Mouse (Mus musculus) small intestine, adult 2 months (tissue): ENCODE measurements at regions not wholly inside any gene's neighbourhood (a gene's known extent, or its start where the extent isn't known, plus 50 kb on each side); places are given as distances from the start of the nearest gene placed in this dataset.

Experiments used
- H3K27ac ChIP-seq: fragments of 200-500 bp; 2 replicates; pipeline ENCODE4 v1.5.1; 2012; ENCODE audit warnings: low read depth, low read length, control low read depth, inconsistent platforms; ENCODE audit not compliant: insufficient read depth
- H3K27me3 ChIP-seq: fragments of 200-500 bp; 2 replicates; pipeline ENCODE4 v1.6.1; 2012; ENCODE audit warnings: mild to moderate bottlenecking, moderate library complexity, low read length, inconsistent platforms; ENCODE audit not compliant: control insufficient read depth, insufficient read depth
- H3K36me3 ChIP-seq: fragments of 200-500 bp; 2 replicates; pipeline ENCODE4 v1.6.1; 2012; ENCODE audit warnings: mild to moderate bottlenecking, low read length, control low read depth, inconsistent platforms; ENCODE audit not compliant: control insufficient read depth, insufficient read depth
- H3K4me1 ChIP-seq: fragments of 200-500 bp; 2 replicates; pipeline ENCODE4 v1.6.1; 2012; ENCODE audit warnings: low read length, inconsistent platforms, mixed read lengths; ENCODE audit not compliant: control insufficient read depth, insufficient read depth, insufficient read length
- H3K4me3 ChIP-seq: fragments of 200-500 bp; 2 replicates; pipeline ENCODE4 v1.5.1; 2012; ENCODE audit warnings: low read depth, mild to moderate bottlenecking, control low read depth, inconsistent platforms, low read length, moderate library complexity
- CTCF ChIP-seq: fragments of 200-500 bp; IDR thresholded peaks from 2 replicates; pipeline ENCODE4 v1.5.1; 2012; ENCODE audit warnings: low read depth, mild to moderate bottlenecking, control low read depth, inconsistent platforms, low read length, moderate library complexity, mixed read lengths; ENCODE audit not compliant: insufficient replicate concordance, insufficient read length; ENCODE audit errors: extremely low read depth
- POLR2A ChIP-seq: fragments of 200-500 bp; IDR thresholded peaks from 2 replicates; pipeline ENCODE4 v1.6.1; 2012; ENCODE audit warnings: low read depth, mild to moderate bottlenecking, control low read depth, inconsistent platforms, low read length, moderate library complexity
- WGBS: fragments of 180-500 bp; shearing (Covaris S2); methylation state at CpG from one replicate; pipeline ENCODE4 v1.1.7; 2018; 5-methylcytosine and 5-hydroxymethylcytosine counted together

DNA sequence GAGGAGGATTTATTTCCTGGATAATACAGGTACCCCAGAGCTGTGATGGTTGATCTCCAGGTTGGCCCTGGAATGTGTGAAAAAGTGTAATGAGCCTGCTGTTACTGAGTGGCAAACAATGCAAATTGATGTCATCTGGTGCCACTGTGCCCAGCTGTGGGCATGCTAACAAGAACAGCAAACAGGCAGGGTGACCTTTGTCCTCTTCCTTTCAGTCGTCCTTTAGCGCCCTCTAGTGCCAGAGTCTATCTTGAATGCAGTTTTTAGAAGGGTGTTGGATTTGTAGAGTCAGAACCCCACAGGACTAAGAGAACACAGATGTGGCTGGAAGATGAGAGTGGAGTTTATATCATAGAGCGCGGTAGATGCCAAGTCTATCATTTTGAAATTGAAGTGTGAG, 164.3 kb downstream of the Sdhaf3 start:
- Histone ChIP-seq H3K36me3 (no peaks in the 10 kb centered on the region), H3K4me3 (no peak overlapping the region), H3K27ac (no peak overlapping the region), H3K27me3 (no peaks in the 10 kb centered on the region), H3K4me1 (no peaks in the 10 kb centered on the region)
- TF ChIP-seq CTCF (peak; percentile 53; the same call in 1 of the 2 replicates), POLR2A (no peak)
- WGBS = 31% methylated on average over 4 of the region's 4 CpGs

DNA sequence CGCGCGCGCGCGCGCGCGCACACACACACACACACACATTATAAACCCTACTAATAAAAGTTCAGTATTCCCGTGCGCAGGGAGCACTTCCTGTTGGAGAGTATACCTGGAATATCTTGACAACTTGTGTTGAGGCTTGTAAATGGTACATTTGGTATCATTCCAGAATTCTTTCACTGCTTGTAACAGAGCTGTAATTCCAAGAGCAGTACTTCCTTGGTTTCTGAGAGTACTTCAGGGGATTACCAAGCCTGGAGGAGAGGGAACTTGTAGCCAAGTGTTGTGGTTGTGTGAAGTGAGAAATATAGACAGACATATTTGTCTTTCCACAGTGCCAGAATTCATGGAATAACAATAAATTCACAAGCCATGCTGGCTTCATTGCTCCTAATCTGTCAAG, 177.2 kb downstream of the Sdhaf3 start:
- no peak overlapping the region for H3K4me3 ChIP-seq
- H3K36me3 ChIP-seq = no peaks in the 10 kb centered on the region
- H3K27me3 ChIP-seq = no peaks in the 10 kb centered on the region
- no peak for TF ChIP-seq POLR2A
- H3K27ac ChIP-seq = no peak overlapping the region
- WGBS = 90% methylated on average over 11 of the region's 11 CpGs
- peaks cover 7% of the 10 kb centered on the region; the same call in 1 of the 2 replicates for H3K4me1 ChIP-seq

DNA sequence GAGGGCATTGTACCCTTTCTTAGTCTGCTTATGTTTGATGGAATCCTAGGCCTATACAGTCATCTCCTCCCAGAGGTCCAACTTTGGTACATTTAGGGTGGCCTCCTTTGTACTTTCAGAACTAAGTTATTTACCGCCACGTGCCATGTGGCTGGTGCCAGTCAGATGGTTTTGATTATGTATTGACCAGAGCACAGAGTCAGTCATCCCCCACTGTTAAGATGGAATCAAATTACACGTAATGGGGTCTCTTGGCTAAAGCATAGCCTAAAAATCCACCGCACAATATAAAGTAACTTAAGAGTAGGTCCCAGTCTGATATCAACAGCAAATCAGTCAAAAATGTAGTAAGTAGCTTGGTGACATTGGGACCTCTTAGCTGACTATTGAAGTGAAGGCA, 178.3 kb downstream of the Sdhaf3 start:
- H3K27ac ChIP-seq = no peak overlapping the region
- peaks cover 7% of the 10 kb centered on the region; the same call in 1 of the 2 replicates for H3K4me1 ChIP-seq
- 90% methylated on average over 4 of the region's 4 CpGs for WGBS
- no peak overlapping the region for H3K4me3 ChIP-seq
- no peaks in the 10 kb centered on the region for H3K36me3 ChIP-seq
- TF ChIP-seq POLR2A (no peak), CTCF (no peak)
- H3K27me3 ChIP-seq = no peaks in the 10 kb centered on the region

GRCm38 (mm10) chr6:7134888-7135287, 179.1 kb downstream of the Sdhaf3 start:
- no peak overlapping the region for H3K27ac ChIP-seq
- no peak for TF ChIP-seq POLR2A
- no peak for TF ChIP-seq CTCF
- no peaks in the 10 kb centered on the region for H3K36me3 ChIP-seq
- WGBS = 90% methylated on average over 1 of the region's 1 CpGs
- H3K4me3 ChIP-seq = no peak overlapping the region
- H3K4me1 ChIP-seq = peaks cover 7% of the 10 kb centered on the region; the same call in 1 of the 2 replicates
- H3K27me3 ChIP-seq = no peaks in the 10 kb centered on the region

DNA sequence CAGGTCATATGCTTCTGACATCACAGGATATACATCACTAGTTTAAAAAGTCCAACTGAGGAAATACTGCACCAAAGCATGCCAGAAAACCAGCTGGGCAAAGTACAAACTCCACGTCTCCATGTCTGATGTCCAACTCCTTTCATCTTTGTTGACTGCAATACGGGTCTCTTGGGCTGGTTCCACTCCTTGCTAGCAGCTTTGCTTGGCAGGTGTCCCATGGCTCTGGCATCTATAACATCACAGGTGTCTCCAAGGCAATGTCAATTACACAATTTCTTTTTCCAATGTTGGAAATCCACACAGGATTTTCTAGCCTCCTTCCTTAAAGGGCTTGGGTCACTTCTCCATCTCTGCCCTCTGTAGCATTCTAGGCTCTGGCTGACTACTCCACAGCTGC, 225.9 kb downstream of the Sdhaf3 start:
- H3K4me1 ChIP-seq = no peaks in the 10 kb centered on the region
- no peaks in the 10 kb centered on the region for H3K27me3 ChIP-seq
- WGBS = 18% methylated on average over 2 of the region's 2 CpGs
- TF ChIP-seq POLR2A (no peak), CTCF (no peak)
- no peak overlapping the region for H3K27ac ChIP-seq
- H3K4me3 ChIP-seq = no peak overlapping the region
- no peaks in the 10 kb centered on the region for H3K36me3 ChIP-seq

GRCm38 (mm10) chr6:7199046-7199599, 243.3 kb downstream of the Sdhaf3 start:
- Histone ChIP-seq H3K27ac (no peak overlapping the region), H3K4me3 (no peak overlapping the region), H3K4me1 (no peaks in the 10 kb centered on the region), H3K27me3 (no peaks in the 10 kb centered on the region), H3K36me3 (no peaks in the 10 kb centered on the region)
- TF ChIP-seq CTCF = no peak
- TF ChIP-seq POLR2A = no peak
- 61% methylated on average over 8 of the region's 8 CpGs for WGBS

GRCm38 (mm10) chr6:7215880-7216279, 260.1 kb downstream of the Sdhaf3 start:
- Histone ChIP-seq H3K27me3 (no peaks in the 10 kb centered on the region), H3K4me3 (no peak overlapping the region), H3K27ac (no peak overlapping the region), H3K36me3 (no peaks in the 10 kb centered on the region), H3K4me1 (peaks cover 5% of the 10 kb centered on the region; the same call in 1 of the 2 replicates)
- WGBS = 29% methylated on average over 4 of the region's 4 CpGs
- TF ChIP-seq CTCF (no peak), POLR2A (no peak)
